Mouse (Mus musculus): ENCODE measurements around the gene Use1.

The Use1 gene

GRCm38 (mm10) chr8:71376423-71377030, 9.9 kb downstream of the Use1 start:
- DNase-seq (ENCODE audit: low read depth, low spot score), result no peak

GRCm38 (mm10) chr8:71379008-71379407, 12.4 kb downstream of the Use1 start:
- DNase-seq (ENCODE audit: low read depth, low spot score), result no peak

GRCm38 (mm10) chr8:71379512-71380075, 12.9 kb downstream of the Use1 start:
- DNase-seq (ENCODE audit: low read depth, low spot score), result no peak

DNA sequence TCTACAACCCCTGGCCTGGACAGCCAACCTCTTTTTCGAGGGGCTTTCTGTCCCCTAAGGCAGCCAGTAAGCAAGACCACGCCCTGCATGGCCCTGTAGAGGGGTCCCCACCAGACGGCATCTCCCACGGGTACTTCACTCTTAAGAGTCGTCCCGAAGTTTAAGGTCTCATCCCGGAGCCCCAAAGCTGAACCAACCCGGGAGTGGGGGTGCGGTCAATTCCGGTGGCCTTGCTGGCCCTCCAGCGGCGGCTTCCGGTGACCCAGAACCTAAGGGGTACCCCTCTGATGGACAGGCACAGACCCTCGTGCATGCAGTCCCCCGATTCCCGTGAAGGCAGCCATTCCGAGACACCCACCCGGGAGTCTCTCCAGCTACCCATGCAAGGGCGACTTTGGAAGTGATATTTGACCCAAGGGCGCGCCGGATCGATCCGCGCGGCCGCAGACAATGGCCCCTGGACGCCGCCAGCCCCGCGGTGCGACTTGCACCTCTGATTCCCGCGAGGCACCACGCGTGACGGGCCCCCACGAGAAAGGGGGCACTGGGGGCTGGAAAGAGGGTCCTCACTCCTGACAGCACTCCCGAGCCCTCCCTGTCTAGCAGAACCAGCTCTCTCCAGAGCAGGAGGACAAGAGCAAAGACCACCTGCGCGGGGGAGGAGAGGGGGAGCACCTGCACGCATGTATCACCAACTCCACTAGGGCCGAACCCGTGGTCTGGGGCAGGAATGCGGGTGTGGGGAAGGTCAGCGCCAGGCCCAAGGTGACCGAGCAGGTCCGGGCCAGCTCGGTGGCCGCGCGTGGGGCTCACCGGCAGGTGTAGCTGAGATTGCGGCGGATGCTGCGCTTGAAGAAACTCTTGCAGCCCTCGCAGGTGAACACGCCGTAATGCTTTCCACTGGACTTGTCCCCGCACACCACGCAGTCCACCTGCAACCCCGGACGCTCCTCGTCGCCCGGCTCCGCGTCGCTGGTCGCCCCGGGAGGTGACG, 13.8 kb downstream of the Use1 start:
- no peak for DNase-seq (ENCODE audit: low read depth, low spot score)

GRCm38 (mm10) chr8:71381421-71381970, 14.8 kb downstream of the Use1 start, which contains the start of gene Nr2f6:
TSS of gene Nr2f6 (minus strand) at chr8:71381960.
- DNase-seq (ENCODE audit: low read depth, low spot score), result no peak

DNA sequence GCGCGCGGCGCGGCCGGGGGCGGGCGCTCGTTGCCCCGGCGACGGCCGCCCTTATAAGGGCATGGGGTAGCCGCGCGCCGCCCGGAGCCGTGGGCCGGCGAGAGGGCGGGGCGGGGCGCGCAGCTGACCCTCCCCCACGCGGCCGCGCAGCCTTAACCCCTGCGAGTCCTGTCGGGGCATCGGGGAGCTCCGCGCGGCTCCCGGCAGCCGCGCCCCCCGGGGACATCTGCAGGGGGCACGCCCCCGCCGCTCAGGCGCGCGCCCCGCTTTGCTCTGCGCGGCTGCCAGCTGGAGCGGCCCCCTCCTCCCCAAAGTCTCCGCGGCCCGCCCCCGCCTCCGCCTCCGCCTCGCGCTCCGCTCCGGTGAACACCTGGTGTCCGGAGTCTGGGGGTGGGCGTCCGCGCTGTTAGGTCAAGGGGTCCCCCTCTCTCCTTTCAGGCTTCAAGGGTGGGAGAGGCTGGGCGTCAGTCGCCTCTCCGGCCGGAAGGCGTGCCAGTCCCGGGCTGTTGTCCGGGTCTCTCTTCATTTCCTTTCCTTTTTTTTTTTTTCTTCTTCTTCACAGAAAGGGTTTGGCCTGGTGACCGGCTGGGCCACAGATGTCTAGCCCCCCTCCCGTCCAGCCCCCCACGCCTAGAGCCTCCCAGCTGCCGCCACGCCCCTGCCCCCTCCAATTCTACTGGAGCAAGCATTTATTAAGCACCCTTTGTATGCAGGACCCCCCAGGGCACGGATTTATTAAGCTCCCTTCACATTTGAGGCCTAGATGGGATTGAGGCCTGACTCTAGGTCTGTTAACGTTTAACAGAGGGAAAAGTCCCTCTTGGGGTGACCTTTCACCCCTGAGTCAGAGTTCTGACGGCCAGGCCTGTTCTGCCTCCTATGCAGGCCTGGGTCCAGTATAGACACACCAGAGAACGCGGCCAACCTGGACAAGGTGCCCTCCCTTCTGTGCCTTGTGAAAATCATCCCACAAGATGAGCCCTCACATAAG, 15.6 kb downstream of the Use1 start:
- DNase-seq (ENCODE audit: low read depth, low spot score), result no peak

GRCm38 (mm10) chr8:71383396-71383795, 16.7 kb downstream of the Use1 start:
- DNase-seq (ENCODE audit: low read depth, low spot score), result no peak

DNA sequence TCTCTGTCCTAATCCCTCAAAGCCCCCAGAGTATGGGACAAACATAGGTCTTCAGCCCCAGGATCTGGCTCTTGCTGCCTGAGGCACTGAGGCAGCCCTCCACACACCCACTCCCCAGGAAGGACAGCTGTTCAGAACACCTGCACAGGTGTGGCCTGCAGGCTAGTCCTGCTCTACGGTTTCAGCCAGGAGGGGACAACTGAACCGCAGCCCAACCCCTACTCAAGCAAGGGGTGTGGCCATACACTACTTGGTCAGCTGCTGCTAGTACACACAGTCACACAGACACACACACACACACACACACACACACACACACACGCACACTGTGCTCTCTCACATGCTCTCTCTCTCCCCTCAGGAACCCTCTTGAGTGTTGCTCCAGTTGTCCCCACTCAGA, 17.2 kb downstream of the Use1 start:
- no peak for DNase-seq (ENCODE audit: low read depth, low spot score)

DNA sequence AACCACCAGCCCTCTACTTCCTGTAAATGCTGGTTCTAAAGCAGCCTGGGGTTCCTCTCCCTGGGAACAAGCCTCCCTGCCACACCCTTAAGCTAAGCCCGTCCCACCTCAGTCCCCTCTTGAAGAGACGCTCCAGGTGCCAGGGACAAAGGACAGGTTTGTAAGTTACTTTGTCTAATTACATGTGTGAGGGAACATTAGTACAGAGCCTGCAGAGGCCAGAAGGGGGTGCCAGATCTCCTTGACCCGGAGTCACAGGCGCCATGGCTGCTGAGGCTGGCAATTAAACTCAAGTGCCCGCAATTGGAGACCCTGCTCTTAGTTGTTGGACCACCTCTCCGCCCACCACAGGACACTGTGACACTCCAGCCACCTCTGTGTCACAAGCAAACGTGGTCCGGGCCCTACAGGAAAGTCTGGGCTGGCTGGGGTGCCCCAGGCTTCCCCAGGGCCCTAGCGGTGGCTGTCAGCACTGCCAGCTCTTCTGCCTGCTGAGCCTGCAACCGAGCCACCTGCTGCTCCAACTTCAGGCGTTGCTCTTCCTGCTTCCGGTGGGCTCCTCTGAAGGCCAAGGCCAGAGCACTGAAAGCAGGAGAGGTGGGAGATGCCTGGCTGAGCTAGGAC, 18.7 kb downstream of the Use1 start:
- DNase-seq (ENCODE audit: low read depth, low spot score), result no peak

GRCm38 (mm10) chr8:71388267-71388666, 21.6 kb downstream of the Use1 start:
- no peak for DNase-seq (ENCODE audit: low read depth, low spot score)

- no peak for DNase-seq (ENCODE audit: low read depth, low spot score)
These were observed 25.0 kb downstream of the Use1 start for GRCm38 (mm10) chr8:71391696-71392095.

DNA sequence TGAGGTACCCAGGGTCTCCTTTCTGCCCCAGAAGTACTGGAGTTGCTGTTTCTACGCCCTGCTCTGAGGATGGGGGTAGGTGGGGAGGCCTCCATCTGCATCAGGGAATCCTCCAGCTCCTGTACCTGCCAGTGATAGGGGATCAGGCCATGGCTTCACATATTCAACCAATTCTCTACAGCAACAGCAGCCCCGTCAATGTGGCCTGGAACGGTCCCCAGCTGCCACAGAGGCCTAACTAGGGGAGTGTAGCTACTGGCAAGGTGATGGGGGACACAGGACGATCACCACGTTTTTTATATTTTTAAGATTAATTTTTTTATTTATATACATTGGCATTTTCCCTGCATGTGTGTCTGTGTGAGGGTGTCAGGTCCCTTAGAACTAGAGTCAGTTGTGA, 25.7 kb downstream of the Use1 start:
- DNase-seq (ENCODE audit: low read depth, low spot score), result no peak

- DNase-seq (ENCODE audit: low read depth, low spot score), result no peak
These were observed 26.2 kb downstream of the Use1 start for GRCm38 (mm10) chr8:71392871-71393270.

GRCm38 (mm10) chr8:71394481-71394880, 27.8 kb downstream of the Use1 start:
- no peak for DNase-seq (ENCODE audit: low read depth, low spot score)

GRCm38 (mm10) chr8:71395071-71395470, 28.4 kb downstream of the Use1 start:
- no peak for DNase-seq (ENCODE audit: low read depth, low spot score)

- DNase-seq (ENCODE audit: low read depth, low spot score), result no peak
These were observed 29.0 kb downstream of the Use1 start, which contains the start of gene Ushbp1 for GRCm38 (mm10) chr8:71395629-71396028. TSS of gene Ushbp1 (minus strand) at chr8:71395802.

DNA sequence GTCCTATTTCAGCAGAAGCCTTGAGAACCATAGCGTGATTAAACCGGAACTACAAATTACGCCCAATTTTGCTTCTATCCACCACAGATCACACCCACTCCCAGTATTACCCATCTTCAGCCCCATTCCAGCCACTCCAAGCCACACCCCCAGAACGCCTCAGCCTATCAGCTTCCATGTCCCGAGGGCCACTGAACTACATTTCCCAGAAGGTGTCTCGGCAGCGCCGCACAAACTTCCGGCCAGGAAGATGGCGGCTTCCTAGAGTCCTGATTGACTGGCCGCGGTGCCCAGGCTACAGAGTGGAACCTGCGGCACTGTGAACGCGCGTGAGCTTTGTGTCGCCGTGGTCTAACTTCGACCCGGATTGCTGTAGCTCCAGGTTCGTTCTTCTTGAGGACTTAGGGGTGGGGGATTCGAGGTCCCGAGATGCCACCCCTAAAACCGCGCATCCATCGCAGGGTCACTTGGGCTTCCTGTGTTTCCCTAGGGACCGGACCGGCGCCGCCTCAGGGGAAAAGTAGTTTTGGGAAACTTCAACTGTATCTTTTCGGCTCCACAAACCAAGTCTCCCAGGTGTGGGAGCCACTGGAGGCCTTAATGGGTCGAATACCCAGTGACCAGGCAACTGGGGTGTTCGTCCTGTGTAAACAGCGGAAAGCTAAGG, 30.1 kb downstream of the Use1 start, which contains the start of gene Babam1:
Babam1 (plus strand) TSS at position 223 of the 667 bp plus-strand sequence.
- peak; percentile 92 for DNase-seq (ENCODE audit: low read depth, low spot score)

- no peak for DNase-seq (ENCODE audit: low read depth, low spot score)
These were observed 31.1 kb downstream of the Use1 start for GRCm38 (mm10) chr8:71397701-71398100.

- DNase-seq (ENCODE audit: low read depth, low spot score), result no peak
These were observed 34.2 kb downstream of the Use1 start for GRCm38 (mm10) chr8:71400826-71401225.

GRCm38 (mm10) chr8:71401454-71401853, 34.8 kb downstream of the Use1 start:
- no peak for DNase-seq (ENCODE audit: low read depth, low spot score)

Measured in brain, embryonic 18.5 days (tissue).